Mouse (Mus musculus) fat pad, adult 2 months (tissue): ENCODE measurements at regions not wholly inside any gene's neighbourhood (a gene's known extent, or its start where the extent isn't known, plus 50 kb on each side); places are given as distances from the start of the nearest gene placed in this dataset.

Source experiments
- DNase-seq: peaks from one replicate; pipeline ENCODE4 v3.0.0-alpha.2; 2011; ENCODE audit warnings: low read depth, low spot score; ENCODE audit errors: extremely low read depth

GRCm38 (mm10) chr11:24674208-24674571 lies 596.3 kb downstream of the Bcl11a start:
- DNase-seq = no peak

DNA sequence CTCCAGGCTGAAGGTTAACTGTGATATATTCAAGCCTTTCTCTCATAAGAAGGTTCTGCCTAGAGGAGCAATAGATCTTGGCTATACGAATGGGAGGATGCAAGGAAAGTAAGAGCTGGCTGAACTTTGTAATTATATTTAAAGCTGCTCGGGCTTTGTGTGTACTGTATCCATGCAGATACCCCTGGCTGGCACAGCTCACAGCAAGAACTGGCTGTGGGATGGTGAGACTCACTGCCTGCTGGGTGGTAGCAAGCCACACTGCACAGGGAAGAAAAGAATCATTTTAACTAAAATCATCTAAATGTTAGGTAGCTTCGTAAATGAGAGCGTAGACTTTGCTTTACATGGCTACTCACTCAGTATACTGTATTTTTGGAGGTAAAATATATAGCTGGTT lies 599.2 kb downstream of the Bcl11a start:
- DNase-seq = no peak

DNA sequence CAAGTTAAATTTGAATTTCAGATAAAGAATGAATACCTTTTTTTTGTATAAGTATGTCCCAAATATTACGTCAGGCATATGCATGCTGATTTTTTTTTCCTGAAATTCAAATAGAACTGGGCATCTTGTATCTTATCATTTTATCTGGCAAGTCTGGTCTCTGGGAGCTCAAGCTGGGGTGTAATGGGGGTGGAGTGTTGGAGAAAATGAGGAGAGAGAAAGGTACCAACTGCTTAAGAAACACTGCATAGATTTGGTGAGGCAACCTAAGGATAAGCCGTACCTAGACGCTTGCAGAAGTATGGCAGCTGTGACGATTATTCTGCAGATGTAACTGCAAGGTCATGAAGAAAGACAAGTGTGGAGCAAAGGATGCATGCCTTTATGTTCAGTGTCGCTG lies 601.7 kb downstream of the Bcl11a start:
- no peak for DNase-seq

DNA sequence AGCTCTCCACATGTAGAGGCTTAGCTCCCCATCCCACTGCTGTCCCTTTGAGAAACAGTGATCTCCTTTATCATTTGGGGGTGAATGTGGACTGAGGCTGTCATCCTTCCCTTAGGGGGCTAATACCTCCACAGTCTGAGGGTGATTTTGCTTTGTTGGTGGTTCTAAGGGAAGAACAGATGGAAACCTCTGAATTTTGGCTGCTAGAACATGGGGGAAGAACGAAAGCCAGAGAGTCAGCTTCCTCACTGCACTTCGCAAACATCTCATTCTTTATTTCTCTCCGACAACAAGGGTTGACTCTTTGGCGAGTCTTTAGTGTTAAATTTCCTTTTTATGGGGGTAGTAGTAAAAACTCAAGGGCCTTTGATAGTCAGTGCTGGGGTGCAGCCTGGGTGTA lies 604.6 kb downstream of the Bcl11a start:
- no peak for DNase-seq

GRCm38 (mm10) chr11:24685545-24686467 lies 608.0 kb downstream of the Bcl11a start:
- no peak for DNase-seq

DNA sequence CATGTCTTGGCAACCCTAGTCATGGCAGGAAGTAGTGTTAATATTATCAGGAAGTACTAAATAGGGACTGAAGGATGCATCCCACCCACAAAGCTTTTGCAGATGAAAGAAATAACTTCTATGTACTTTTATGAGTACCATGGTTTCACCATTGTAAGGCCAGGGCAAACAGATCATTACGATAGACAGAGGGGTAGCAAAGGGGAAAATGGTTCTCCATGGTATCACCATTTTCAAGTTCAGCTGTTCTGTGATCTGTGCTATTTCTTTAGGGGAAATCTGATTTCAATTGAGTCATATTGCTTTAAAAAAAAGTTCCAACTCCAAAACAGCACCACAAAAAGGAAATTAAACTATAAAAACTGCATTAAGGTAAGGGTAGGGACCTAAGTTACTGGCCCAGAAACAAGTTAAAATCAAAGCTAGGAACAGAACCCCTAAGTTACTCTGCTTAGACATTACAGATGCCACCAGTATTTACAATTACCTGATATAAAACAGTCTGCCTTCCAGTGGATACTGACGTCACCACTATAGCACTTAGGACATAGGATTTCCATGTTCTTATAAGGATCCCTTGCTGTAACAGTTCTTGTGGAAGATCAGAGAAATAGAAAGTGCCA lies 610.4 kb downstream of the Bcl11a start:
- DNase-seq = no peak

GRCm38 (mm10) chr11:24689807-24690333 lies 612.0 kb downstream of the Bcl11a start:
- no peak for DNase-seq

- DNase-seq = no peak
These were observed 616.1 kb downstream of the Bcl11a start for GRCm38 (mm10) chr11:24693926-24694325.

DNA sequence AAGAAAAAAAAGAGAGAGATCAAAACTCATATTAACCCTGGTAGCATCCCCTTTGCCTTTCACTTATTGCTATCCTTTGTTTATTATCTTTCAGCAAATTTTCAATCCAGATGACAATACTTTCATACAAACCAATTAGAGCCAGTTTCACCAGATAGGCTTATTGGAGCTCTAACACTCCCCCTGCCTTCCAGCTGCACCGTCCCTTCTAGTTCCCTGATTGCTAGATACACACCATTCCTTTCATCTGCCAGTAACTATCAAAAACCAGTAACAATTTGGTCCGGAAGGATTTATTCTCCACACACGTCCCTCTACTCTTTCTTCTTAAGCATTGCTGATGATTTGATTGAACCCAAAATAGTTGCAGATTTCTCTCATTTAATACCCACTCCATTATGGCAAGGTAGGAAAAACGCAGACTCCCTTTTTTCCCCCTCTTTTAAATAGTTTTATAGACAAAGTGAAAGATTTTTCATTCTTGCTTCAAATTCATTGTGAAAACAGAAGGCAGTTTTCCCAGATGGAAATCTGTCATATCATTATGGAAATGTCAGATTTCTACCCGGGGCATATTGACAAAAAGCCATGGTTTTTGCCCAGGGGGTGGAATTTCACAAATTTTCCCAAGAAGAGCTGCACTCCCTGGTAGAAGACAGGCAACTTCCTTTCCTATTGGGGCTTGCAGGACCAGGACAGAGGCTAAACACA lies 617.3 kb downstream of the Bcl11a start:
- DNase-seq = no peak

GRCm38 (mm10) chr11:24696561-24696960 lies 618.7 kb downstream of the Bcl11a start:
- no peak for DNase-seq

- DNase-seq = no peak
These were observed 630.9 kb downstream of the Bcl11a start for GRCm38 (mm10) chr11:24708790-24709189.

GRCm38 (mm10) chr11:24716539-24717287 lies 638.9 kb downstream of the Bcl11a start:
- no peak for DNase-seq

GRCm38 (mm10) chr11:24724259-24724937 lies 646.5 kb downstream of the Bcl11a start:
- DNase-seq = no peak

DNA sequence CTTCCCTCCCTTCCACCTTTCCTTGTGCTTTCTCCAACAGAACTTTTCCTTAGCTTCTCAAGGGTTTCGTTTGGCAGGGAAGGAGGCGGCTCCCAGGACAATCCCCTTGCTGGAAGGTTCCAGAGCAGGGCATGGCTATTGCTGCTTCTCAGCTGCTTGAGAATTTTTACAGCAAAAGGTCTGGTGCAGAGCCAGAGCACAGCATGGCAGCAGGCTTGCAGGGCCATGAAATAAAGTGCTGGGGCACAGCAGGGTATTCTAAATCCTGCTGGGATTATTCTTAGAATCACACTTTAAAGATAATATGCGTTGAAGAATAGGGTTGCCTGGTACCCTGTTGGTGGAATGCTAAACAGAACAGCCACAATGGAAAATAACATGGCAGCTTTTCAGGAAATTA lies 648.5 kb downstream of the Bcl11a start:
- DNase-seq = no peak

GRCm38 (mm10) chr11:24727404-24727803 lies 649.5 kb downstream of the Bcl11a start:
- DNase-seq = no peak

GRCm38 (mm10) chr11:24731431-24731830 lies 653.6 kb downstream of the Bcl11a start:
- DNase-seq = no peak

DNA sequence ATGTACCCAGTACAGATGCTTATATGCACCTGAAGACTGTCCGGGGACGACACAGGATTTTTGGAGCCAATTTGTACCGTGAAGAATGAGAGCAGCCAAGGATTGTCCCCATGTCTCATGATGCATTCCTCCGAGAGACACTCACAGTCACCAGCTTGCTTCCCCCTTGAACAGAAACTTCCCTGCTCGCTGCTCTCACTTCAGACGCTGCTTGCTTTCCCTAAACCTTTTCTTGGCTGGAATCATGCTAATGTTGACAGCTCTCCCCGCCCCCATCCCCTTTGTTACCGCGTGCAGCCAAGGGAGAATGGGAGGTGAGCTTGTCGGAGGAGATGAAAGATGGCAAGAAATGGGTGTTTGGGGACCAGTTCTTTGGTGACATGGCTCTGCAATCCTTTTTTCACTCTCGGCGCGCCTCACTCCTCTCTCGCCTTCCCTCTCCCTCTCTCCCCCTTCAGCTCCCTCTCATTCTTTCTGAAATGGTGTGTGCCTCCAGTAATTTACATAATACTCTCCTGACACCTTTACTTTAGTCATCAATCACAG lies 661.9 kb downstream of the Bcl11a start:
- no peak for DNase-seq

GRCm38 (mm10) chr11:24740466-24740865 lies 662.6 kb downstream of the Bcl11a start:
- no peak for DNase-seq

- DNase-seq = no peak
These were observed 664.7 kb downstream of the Bcl11a start for GRCm38 (mm10) chr11:24742561-24742960.

GRCm38 (mm10) chr11:24743439-24743838 lies 665.6 kb downstream of the Bcl11a start:
- no peak for DNase-seq
